In the genomic region with DNA sequence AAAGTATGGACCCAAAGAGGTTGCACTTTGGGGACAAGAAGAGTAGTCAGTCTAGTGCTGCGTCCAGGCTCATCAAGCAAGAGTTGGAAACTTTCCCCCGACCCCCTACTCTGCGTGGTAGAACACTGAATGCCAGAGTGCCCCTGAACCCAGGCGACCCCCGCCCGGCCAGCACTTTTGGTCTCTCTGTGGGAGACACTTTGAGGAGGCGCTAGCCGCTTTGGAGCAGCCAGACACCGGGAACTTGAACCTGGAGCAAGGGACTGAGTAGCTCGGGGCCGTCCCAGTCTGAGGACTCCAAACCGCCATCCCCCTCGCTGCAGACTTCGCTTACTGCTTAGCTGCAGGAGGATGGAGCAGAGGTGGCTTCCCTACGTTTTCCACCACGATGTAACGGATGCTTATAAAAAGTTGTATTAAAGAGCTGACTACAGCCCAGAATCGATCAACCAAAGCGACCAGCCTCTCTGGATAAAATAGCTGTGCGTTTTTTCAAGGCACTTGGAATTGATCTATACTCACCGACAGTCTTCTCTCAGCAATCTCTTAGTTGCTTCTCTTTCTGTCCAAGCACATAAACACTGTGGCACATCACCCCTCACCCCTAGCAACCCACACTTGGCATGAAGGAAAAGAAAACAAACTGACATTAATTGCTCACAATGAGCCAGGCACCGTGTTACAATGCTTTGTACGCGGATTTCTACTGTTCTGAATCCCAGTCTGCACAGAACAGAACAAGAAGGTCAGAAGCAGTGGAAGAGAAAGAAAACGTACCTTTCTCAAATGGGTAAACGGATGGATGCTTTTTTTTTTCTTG, we compare ENCODE assay signal across 9 mouse cellular contexts. TPM values are rescaled to one million over a fixed set of nuclear protein-coding genes. Genes with fewer than 3 reads are reported as not detected.
DNase-seq lines count a peak whose midpoint lies in the region; ATAC-seq lines count a peak whose summit lies in the region.
"Had no signal": no experiment of that assay in that cellular context is flagged by ENCODE, and none has a peak within 500 bp of the region (broad histone marks: within the 10 kb centered on the region; RNA-seq: fewer than 3 reads in every experiment).

No protein-coding gene starts in this region.

- H3K36me3 ChIP-seq in forebrain, embryonic 15.5 days = no peaks in the 10 kb centered on the region
- H3K36me3 ChIP-seq in hindbrain, embryonic 16.5 days (ENCODE audit: control insufficient read depth, insufficient read depth, low read length) = no peaks in the 10 kb centered on the region
- H3K36me3 ChIP-seq in liver, embryonic 15.5 days (replicated peaks) = no peaks in the 10 kb centered on the region

- no peaks in the 10 kb centered on the region for H3K27me3 ChIP-seq in forebrain, embryonic 15.5 days
- H3K27me3 ChIP-seq in hindbrain, embryonic 16.5 days (replicated peaks; ENCODE audit: control insufficient read depth, insufficient read depth, low read length) = no peaks in the 10 kb centered on the region
- H3K27me3 ChIP-seq in liver, embryonic 15.5 days = peaks cover 66% of the 10 kb centered on the region
- H3K27me3 ChIP-seq: CH12.LX had no signal

- peak overlapping the region; percentile 58 for H3K4me3 ChIP-seq in brown adipose tissue, adult 24 weeks (ENCODE audit: insufficient read depth, low read depth, low read length)
- peak overlapping the region; percentile 82 for H3K4me3 ChIP-seq in forebrain, embryonic 15.5 days
- peak overlapping the region; percentile 66 for H3K4me3 ChIP-seq in hindbrain, embryonic 16.5 days (ENCODE audit: low read length)
- H3K4me3 ChIP-seq in liver, embryonic 15.5 days (replicated peaks) = peak overlapping the region; percentile 56

- 0 out of 2 replicates have a peak, but pooled peaks have one; percentile 0 for ATAC-seq in forebrain, embryonic 15.5 days (replicated peaks)
- no peak for ATAC-seq in hindbrain, embryonic 16.5 days
- ATAC-seq in liver, embryonic 15.5 days (ENCODE audit: insufficient read depth) = no peak

- DNase-seq in kidney, adult 9 months = peak; percentile 4
- DNase-seq in kidney, adult 11 months = no peak
- peak; percentile 62 for DNase-seq in retina, postnatal 1 day
- no peak for DNase-seq in MN1 (ENCODE audit: low spot score)

- H3K27ac ChIP-seq in brown adipose tissue, adult 24 weeks (replicated peaks; ENCODE audit: low read depth, low read length) = no peak overlapping the region
- peak overlapping the region; percentile 93 for H3K27ac ChIP-seq in forebrain, embryonic 15.5 days (replicated peaks)
- 0 out of 2 replicates have a peak overlapping the region, but pooled peaks have one; percentile 16 for H3K27ac ChIP-seq in hindbrain, embryonic 16.5 days (ENCODE audit: low read depth, low read length)
- H3K27ac ChIP-seq in liver, embryonic 15.5 days (replicated peaks) = no peak overlapping the region

- H3K4me1 ChIP-seq in brown adipose tissue, adult 24 weeks (ENCODE audit: control insufficient read depth, insufficient read depth, insufficient read length, low read length) = no peaks in the 10 kb centered on the region; the same call in 1 of the 2 replicates
- H3K4me1 ChIP-seq in forebrain, embryonic 15.5 days = peaks cover 35% of the 10 kb centered on the region
- peaks cover 8% of the 10 kb centered on the region for H3K4me1 ChIP-seq in hindbrain, embryonic 16.5 days (ENCODE audit: control insufficient read depth, insufficient read depth, low read depth, low read length)
- H3K4me1 ChIP-seq in liver, embryonic 15.5 days (replicated peaks) = 0 out of 2 replicates have a peak, but pooled peaks cover 10% of the 10 kb centered on the region

- peak overlapping the region; percentile 98; the same call in 1 of the 2 replicates for H3K9ac ChIP-seq in forebrain, embryonic 15.5 days (replicated peaks)
- peak overlapping the region; percentile 26; the same call in 1 of the 2 replicates for H3K9ac ChIP-seq in hindbrain, embryonic 16.5 days (ENCODE audit: low read depth, low read length)
- no peak overlapping the region for H3K9ac ChIP-seq in liver, embryonic 15.5 days

- WGBS in forebrain, embryonic 15.5 days = 1% methylated on average over 26 of the region's 26 CpGs
- WGBS in hindbrain, embryonic 16.5 days = 3% methylated on average over 26 of the region's 26 CpGs
- 7% methylated on average over 26 of the region's 26 CpGs for WGBS in liver, embryonic 15.5 days (ENCODE audit: insufficient replicate concordance)

- H3K4me2 ChIP-seq in forebrain, embryonic 15.5 days (replicated peaks) = peak overlapping the region; percentile 92
- peak overlapping the region; percentile 67 for H3K4me2 ChIP-seq in hindbrain, embryonic 16.5 days (ENCODE audit: low read length)
- H3K4me2 ChIP-seq in liver, embryonic 15.5 days = peak overlapping the region; percentile 67

- no peaks in the 10 kb centered on the region for H3K9me3 ChIP-seq in forebrain, embryonic 15.5 days
- no peaks in the 10 kb centered on the region for H3K9me3 ChIP-seq in hindbrain, embryonic 16.5 days (ENCODE audit: control insufficient read depth, low read length)
- H3K9me3 ChIP-seq in liver, embryonic 15.5 days (replicated peaks) = no peaks in the 10 kb centered on the region

RNA-seq across cellular contexts. Expression of gene Auts2, which starts 1.2 kb away (rescaled TPM):
- polyA plus RNA-seq in brown adipose tissue, adult 24 weeks (2012; ENCODE audit: insufficient read depth, insufficient read length, missing spikeins) = 1.8 and 2.4 TPM in 2 replicates
- 94.3 and 105 TPM in 2 replicates for polyA plus RNA-seq in forebrain, embryonic 15.5 days (2015; fragmentation: Nextera tagmentation; extraction: Ambion mirVana)
- 43.2 and 53.4 TPM in 2 replicates for polyA plus RNA-seq in hindbrain, embryonic 16.5 days (2015; fragmentation: Nextera tagmentation; extraction: Ambion mirVana)
- 1.4 and 1.6 TPM in 2 replicates for polyA plus RNA-seq in liver, embryonic 15.5 days (2015; fragmentation: Nextera tagmentation; extraction: Ambion mirVana)

Comparison
In these comparisons a context has a peak if more than half of its experiments do, and no peak if none do; other contexts are left out.
1. DNase-seq: peak in kidney, adult 9 months (single experiment) and retina, postnatal 1 day (single experiment); none in kidney, adult 11 months (single experiment) and MN1 (single experiment).
2. H3K27ac ChIP-seq: peak in forebrain, embryonic 15.5 days (single experiment) and hindbrain, embryonic 16.5 days (single experiment); none in brown adipose tissue, adult 24 weeks (single experiment) and liver, embryonic 15.5 days (single experiment).
3. RNA of gene Auts2, which starts 1.2 kb away (polyA plus RNA-seq): 94.3 to 105 TPM in forebrain, embryonic 15.5 days and 43.2 to 53.4 TPM in hindbrain, embryonic 16.5 days; 1.8 to 2.4 TPM in brown adipose tissue, adult 24 weeks and 1.4 to 1.6 TPM in liver, embryonic 15.5 days; every median in the first group is over 10 times any median in the second.
4. Peak in every context shown above with its lines, with median percentiles within 50 percentile points of each other: H3K4me3 ChIP-seq and H3K4me2 ChIP-seq.